Mouse (Mus musculus) embryonic fibroblast, embryonic 13.5 days (primary cell): ENCODE measurements around the gene Klhl24.

Experiments
- CTCF ChIP-seq: IDR thresholded peaks from 2 replicates; pipeline ENCODE4 v1.5.1; 2011; ENCODE audit warnings: mild to moderate bottlenecking, control low read depth, low read length, moderate library complexity, borderline replicate concordance; ENCODE audit not compliant: insufficient read depth
- POLR2A ChIP-seq: IDR thresholded peaks from 2 replicates; pipeline ENCODE4 v1.6.1; 2011; ENCODE audit warnings: low read depth, mild to moderate bottlenecking, control low read depth, low read length, moderate library complexity

GRCm38 (mm10) chr16:20169471-20170106 lies 72.2 kb downstream of the Klhl24 start:
- TF ChIP-seq CTCF (no peak), POLR2A (no peak)
